Mouse (Mus musculus): ENCODE results near the gene Trmt13.
A peak's percentile ranks its signal among the peaks of the same experiment; 100 is the strongest.
"Not testable (repeated sequence)": the region's sequence is repeated elsewhere in the genome, so short reads cannot be mapped to it uniquely, and the experiment has no call there.

Gene Trmt13

DNA sequence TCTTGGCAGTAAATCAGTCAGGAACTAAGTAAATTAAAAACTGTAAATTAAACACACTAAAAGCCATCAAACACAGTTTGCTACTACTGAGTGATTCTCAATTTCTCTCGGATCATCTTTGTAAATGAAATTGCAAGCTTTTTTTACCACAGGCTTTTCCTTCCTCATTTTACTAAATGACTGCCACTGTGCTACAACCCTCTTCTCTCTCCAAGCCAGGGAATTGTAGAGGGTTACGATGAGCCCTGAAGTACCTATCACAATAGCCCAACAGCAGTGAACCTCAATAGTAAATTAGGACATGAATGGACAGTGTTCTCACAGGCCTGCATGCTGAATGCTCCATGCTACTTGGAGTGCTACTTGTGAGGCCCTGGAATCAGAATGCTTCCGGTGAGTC is 19.7 kb upstream of the Trmt13 start:
- no peak for DNase-seq (ENCODE audit: extremely low spot score, low spot score)

DNA sequence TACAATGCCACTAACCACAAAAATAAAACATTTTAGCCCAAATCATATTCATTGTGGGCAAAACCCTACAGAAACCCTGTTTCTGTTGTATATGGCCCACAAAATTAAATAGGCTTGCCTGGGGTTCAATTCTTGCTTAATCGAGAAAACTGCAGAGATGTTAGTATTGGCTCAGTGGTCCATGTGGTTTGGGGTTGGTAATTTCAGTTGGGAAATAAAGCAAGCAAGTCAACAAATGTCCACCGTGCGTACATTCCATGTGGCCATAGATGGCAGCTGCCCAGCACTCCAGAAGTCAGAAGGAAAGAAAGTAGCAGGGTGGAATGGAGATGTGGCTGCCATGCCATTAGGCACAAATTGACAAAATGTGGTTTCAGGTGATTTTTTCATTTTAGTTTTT is 18.6 kb upstream of the Trmt13 start:
- DNase-seq (ENCODE audit: extremely low spot score, low spot score): no peak

DNA sequence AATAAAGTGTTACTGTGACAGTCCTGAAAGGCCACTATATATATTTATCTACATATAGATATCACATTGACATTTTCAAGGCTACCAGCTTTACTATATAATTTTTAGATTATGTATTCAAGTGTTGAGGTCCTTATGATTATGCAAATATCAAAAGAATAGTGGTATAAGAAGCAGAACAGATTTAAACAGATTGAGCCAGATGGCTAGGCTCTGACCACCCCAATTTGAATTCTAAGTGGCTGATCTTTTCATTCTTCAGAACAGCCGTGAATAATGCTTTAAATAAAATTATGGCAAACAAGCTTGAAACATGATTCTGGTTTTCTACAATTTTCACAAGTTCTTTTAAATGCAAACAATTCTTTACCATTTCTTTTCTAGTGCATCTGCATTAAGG is 17.1 kb upstream of the Trmt13 start:
- no peak for DNase-seq (ENCODE audit: extremely low spot score, low spot score)

DNA sequence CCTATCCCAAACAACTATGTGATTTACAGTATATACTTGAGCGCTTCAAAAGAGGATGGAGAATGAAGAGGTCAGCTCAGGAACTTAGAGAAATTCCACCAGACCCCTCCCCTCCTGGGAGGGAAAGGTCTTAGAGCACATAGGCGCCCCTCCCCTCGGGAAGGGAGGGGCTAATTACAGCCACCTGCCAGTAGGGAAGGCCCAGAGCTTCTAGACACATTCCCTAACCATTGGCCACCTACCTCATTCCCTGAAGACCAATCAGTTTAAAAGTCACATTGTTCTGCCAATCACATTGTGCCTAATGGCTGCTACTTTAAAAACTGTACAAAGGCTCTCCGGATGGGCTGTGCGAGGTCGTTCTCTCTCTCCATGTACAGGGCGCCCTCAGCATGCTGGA is 8.3 kb upstream of the Trmt13 start:
- DNase-seq (ENCODE audit: extremely low spot score, low spot score): no peak

DNA sequence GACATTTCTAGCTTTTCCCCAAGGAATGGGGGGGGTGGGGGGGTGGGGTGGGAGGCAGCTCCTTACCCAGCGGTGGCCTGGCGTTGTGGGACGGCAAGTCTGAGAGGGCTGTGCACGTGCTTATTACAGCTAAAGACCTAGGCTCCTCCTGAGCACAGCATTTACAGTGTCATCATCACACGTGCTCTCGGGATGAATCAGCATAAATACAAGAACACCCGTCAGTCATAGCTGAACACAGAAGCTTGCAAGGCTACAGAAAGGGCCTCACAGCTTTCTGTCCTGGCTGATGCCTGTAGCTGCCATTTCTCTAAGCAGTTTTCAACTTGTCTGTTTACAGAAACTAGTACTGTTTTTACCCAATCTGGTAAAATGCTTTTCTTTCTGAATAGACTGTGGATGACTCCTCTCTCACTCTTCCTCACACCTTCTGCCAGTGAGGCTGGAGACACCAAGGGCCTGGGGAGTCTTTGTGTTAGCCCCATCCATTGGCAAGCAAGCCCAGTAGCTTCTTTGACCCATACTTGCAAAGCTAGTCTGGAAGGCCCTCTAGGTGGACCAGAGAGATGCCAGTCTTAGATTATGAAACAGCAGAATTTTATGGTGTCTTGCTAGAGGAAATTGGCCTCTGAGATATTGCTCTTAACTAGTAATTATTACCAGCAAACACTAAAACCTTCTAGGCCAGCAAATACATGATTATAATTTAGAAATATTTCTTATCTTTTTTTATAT is 6.4 kb upstream of the Trmt13 start:
- no peak for DNase-seq (ENCODE audit: extremely low spot score, low spot score)

DNA sequence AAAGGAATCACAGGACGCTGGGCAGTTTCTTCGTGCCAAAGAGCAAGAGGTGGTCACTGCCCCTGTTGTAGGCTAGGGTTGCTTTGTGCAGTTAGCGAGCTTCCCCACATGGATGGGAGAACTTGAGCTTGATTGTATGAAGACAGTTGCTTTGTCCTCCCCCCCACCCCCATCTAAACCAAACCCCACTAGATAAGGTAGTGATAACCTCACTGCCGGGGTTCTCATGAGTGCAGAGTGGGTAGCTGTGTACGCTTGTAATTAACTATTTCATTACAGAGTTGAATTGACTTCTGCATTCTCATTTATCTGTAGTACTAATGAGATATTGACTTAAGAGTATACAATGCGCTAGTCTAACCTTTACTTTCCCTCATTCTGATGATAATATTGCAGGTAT is 4.5 kb upstream of the Trmt13 start:
- no peak for DNase-seq (ENCODE audit: extremely low spot score, low spot score)

DNA sequence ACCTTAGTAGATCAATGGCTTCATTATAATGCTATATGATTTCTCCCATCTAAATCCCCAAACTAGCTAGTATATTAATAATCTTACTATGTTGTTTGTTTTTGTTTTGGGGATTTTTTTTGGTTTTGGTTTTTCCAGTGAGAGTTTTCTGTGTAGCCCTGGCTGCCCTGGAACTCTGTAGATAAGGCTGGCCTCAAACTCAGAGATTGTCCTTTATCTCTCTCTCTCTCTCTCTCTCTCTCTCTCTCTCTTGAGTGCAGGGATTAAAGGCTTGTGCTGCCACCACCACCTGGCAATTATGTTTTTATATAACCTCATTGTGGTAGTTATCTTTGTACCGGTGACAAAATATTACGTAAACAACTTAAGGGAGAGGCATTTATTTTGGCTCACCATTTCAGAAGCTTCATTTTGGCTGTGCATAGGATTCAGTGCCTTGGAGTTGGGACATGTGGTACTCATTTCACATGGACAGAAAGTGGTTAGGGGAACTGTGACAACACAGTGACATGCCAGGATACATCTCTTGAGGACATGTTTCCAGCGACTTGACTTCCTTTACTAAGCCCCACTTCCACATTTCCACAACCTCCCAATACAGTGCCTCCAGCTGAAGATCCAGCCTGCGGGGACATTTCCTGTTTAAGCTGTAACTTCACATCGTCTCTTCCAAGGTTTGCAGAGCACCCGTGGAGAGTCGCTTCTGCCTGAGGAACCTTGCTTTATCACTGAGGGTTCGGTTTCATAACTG is 1.1 kb upstream of the Trmt13 start:
- no peak for DNase-seq (ENCODE audit: extremely low spot score, low spot score)

DNA sequence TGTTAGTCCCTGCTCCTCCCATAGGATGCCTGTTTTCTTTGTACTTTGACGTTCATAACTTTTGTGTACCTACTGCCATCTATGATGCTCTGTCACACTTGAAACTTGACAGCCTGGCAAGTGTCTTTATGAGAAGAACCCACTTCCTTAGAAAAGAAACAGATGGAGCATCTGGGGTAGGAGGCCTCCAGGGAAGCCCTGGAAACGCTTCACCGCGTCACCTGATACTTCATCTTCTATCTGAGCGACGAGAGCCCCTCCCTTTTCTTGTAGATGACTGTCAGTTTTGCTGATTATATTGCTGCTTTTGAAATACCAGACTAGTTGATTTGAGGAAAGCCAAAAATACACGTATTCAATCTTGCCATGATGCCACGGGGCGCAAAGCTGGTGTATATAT is 9.8 kb downstream of the Trmt13 start:
- DNase-seq (ENCODE audit: extremely low spot score, low spot score): no peak

DNA sequence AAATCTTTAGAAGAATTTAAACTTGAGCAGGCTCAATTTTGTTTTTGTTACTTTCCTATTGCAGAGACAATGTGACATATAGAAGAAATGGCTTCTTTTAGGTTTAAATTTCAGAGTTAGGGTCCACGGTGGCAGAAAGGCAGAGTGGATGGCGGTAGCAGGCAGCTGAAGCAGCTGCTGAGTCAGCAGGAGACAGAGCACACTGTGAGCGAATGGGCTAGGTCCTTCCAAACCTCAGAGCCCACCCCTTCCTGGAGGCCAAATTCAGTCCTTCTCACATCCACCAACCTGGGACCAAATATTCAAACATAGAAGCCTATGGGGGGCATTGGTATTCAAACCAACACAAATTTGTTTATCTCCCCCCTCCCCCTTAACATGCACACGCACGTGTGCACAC is 12.6 kb downstream of the Trmt13 start:
- DNase-seq (ENCODE audit: extremely low spot score, low spot score): no peak

DNA sequence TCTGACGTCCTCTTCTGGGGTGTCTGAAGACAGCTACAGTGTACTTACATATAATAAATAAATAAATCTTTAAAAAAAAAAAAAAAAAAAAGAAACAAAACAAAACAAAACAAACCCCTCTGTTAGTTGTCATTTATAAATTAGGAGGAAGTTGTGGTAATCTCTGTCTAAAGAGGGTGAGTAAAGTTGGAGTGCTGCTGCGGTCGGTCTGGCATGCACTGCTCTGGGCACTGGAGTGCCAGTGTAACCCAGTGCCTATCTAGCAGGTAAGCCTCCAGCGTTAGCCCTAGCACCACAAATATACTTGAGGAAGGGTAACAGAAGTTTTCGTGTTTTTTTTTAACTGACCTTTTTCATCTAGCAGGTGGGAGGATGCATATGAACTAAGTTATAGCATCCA is 13.4 kb downstream of the Trmt13 start:
- no peak for DNase-seq (ENCODE audit: extremely low spot score, low spot score)

DNA sequence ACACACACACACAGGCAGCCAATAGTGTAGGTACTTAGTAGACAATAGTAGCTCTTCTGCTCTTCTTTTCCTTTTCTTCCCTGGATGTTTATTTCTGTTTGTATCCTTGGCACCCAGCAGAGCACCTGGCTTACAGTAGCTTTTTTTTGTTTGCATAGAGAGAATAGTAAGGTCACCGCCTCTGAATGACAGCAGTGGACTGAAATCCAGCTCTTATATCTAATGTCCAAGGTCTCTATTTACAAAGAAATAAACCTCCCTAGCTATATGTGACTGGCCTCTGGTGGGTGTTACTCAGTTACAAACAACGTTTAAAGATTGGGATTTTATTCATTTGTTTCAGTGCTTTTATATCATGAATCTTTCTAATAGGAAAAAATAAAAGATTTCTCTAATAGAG is 14.7 kb downstream of the Trmt13 start:
- DNase-seq (ENCODE audit: extremely low spot score, low spot score): no peak

DNA sequence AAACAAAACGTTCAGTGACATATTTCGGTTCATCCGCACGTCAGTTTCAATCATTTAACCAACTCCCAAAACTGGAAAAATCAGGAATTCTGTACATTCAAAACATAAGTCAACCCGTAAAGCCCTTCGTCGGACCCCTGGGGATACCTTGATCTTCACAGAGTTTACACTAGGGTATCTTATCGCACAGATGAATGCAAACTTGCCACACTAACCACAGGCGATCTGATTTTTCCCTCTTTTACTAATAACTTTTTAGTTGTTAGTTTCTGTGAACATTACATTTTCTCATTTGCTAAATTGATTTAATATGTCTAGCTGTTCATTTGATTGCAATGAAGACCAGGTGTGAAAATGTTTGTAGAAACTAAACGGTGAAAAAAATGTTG is 18.8 kb downstream of the Trmt13 start:
- no peak for DNase-seq (ENCODE audit: extremely low spot score, low spot score)

DNA sequence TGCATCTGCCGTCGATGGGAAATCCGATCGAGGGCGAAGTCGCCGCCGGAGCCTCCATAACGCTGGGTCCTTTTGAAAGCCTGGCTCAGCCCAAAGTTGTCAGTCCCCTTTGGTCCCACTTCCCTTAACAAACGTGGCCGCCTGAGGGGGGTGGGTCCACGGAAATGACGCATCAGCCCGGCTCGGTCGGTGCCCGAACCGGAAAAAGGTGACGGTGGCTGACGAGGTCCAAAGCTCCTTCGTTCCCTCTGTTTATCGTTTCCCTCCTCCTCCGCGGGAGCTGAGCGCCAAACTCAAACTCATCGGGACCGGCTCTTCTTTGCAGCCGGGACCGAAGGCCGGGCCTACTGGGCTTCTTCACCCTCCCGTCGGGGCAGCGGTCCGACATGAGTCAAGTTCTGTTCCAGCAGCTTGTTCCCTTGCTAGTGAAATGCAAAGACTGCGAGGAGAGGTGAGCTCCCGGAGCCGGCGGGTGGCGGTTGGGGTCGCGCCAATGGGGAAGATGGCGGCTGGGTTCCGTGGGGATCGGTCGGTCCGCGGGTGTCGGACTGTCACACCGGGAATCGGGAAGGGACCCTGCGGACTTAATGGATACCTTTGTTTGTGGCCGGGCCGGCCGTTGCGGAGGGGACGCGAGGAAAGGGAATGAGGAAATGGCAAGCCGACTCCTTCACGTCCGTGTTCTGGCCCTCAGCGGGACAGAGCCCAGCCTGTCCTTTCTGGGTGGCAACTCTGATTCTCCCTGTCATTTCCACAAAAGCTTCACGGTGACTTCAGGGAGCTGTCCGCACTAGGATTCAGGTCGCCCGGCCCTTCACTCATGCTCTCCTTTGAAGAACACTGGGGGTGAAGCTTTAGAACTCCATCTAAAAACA is 19.4 kb downstream of the Trmt13 start, which contains the start of gene Sass6:
Gene Sass6 (plus strand): TSS at position 255 of the 875 bp plus-strand sequence.
- peak; percentile 98 for DNase-seq (ENCODE audit: extremely low spot score, low spot score)

DNA sequence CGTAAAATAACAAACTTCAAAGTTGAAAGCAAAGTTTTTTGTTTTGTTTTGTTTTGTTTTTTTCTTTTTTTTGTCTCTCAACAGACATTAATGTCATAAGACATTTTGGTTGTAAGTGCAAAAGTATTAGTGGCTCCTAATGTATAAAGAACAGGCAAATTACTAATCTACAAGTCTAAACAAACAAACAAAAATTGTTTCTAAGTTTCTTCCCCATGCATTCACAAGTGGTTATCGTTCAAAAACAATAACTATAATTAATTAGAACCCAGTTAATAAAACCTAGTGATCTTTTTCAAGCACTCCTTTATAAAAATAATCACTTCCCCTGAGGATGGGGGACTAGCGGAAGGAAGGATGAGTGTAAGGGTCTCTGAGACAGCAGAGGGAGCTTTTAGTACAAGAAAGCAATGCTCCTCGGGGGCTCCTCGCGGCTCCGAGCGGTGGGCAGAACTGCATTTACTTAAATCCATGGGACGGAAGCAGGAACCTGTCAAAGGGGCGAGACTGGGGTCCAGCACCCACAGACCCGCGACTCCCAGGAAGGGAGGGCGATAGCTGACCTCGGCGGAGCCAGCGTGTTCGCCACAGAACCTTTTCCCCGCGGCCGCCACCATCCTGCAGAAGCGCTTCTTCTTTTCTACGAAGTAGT is 20.2 kb downstream of the Trmt13 start:
- DNase-seq (ENCODE audit: extremely low spot score, low spot score): no peak

DNA sequence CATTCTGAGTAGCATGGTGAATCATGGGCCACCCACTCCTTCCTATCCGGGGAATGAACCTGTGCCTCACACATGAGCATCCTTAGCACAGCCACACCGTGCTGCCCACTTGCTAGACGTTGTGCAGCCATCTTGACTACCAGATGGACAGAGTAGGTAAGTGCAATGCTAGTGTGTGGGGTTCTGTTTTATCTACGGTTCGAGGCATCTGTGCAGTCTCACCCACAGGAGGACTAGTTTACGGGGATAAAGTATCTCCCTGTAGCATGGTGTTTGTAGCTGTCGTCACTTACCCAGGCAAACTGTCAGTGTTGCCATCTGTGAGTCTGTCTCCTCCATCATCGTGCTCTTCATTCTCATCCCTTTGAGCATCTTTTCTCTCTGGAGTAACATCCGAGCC is 32.2 kb downstream of the Trmt13 start:
- no peak for DNase-seq (ENCODE audit: extremely low spot score, low spot score)

DNA sequence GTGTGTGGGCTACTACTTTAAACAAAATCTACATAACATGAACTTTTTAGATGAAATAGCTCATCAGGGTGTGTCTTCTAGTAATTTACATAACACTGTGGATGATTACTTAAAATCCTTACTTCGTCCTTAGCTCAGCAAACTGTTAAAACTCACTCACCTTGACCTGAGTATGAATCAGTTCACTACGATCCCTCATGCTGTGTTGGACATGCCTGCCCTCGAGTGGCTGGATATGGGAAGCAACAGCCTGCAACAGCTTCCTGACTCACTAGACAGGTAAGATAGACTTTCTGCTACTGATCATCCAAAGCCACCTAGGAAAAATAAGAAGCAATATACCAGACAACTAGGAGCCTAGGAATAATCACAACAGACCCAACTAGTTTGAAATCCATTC is 37.1 kb downstream of the Trmt13 start:
- no peak for DNase-seq (ENCODE audit: extremely low spot score, low spot score)

DNA sequence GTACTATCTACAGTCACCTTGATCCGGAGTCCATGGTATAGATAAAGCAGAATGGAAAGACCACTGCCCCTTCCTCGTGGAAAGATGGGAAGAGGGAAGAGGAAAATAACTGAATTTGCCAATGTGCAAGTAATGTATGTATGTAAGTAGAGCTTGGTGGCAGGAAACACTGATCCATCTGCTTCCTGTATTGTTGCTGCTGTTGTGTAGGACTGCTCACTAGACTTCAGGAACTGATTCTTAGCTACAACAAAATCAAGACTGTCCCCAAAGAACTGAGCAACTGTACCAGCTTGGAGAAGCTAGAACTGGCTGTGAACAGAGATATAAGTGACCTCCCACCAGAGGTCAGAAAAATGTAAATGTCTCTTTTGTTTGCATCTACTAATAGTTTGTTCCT is 43.8 kb downstream of the Trmt13 start:
- DNase-seq (ENCODE audit: extremely low spot score, low spot score): no peak

DNA sequence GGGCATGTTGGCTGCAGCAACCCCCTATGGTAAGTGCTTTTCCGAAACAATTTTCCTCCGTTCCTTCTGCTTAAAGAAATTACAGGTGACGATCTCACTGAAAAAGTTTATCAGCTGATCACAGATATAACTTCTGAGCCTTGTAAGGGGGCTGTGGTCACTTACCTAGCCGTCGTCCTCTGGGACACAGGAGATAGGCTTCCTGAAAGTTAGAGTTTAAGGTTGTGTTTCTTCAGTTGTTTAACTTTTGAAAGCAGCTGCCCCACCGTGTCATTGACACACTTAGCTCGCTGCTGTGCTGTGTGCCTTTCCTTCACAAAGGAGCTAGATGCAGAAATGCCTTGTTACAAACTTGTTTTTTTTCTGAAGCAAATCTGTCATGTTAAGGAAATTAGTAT is 51.3 kb downstream of the Trmt13 start:
- DNase-seq (ENCODE audit: extremely low spot score, low spot score): no peak

DNA sequence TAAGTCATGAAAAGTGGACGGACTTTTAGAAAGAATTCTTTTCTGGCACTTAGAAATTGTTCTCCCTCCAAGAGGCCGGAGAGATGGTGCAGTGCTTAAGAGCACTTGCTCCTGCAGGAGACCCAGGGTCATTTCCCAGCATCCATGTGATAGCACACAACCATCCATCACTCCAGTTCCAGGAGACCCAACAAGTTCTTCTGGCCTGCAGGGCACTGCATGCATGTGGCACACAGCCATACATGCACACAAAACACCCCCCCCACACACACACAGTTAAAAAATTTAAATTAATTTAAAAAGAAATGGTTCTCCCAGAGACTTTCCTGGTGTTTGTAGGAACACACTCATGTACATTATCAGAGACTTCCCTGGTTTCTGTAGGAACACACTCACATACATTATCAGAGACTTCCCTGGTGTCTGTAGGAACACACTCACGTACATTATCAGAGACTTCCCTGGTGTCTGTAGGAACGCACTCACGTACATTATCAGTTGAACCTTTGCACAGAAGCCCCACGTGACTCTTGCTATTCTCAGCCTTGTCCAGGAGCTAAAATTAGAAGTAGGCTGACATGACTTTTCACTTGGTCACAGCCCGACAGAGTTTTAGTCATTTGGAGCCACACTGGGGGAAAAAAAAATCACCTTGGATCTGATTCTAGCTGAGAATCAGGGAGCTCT is 51.8 kb downstream of the Trmt13 start, which contains the start of gene Lrrc39:
Gene Lrrc39 (plus strand): TSS at position 566 of the 687 bp plus-strand sequence.
- DNase-seq (ENCODE audit: extremely low spot score, low spot score): no peak

DNA sequence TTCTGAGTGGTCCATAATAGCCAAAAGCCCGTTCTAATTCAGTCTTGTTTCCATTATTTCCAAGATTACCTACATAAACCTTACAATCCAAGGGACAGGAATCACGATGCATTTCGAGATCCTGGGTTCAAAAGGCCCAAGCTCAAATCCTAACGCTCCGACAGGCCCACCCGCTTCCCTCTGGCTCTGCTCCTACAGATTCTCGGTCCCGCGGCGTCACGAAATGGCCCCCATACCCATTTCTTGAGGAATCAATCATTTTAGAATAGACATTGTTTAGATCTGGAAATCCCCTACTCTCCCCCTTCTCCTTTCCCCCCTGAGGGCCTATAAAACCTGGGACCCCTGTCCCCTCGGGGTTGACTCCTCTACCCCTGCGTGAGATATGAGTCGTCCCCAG is 53.1 kb downstream of the Trmt13 start:
- DNase-seq (ENCODE audit: extremely low spot score, low spot score): not testable (repeated sequence)

DNA sequence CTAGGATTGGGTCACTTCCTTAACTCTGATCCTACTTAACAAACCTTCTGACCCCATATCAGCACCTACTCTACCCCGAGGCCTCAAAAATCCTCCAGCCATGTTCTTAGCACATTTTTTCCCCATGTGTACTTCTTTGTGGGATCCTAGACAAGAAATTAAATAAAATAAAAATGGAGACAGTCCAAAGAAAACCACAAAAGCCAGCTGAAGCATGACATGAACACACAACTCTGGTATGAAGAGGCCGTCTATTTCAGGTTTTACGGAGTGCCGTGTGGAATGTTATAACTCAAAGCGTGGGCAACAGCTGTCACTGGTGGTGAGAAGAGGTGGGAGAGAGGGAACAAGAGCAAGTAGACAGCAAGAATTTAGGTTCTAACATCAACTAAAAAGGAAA is 63.0 kb downstream of the Trmt13 start:
- no peak for DNase-seq (ENCODE audit: extremely low spot score, low spot score)

All from neural tube, embryonic 10.5 days (tissue).